Mouse (Mus musculus) liver, adult 2 months (tissue): ENCODE measurements at regions not wholly inside any gene's neighbourhood (a gene's known extent, or its start where the extent isn't known, plus 50 kb on each side); places are given as distances from the start of the nearest gene placed in this dataset.

Experiments used
- CTCF ChIP-seq: fragments of 200-500 bp; IDR thresholded peaks from 2 replicates; pipeline ENCODE4 v1.5.1; 2011; ENCODE audit warnings: low read depth, low read length, control low read depth
- POLR2A ChIP-seq: fragments of 200-500 bp; IDR thresholded peaks from 2 replicates; pipeline ENCODE4 v1.6.1; 2011; ENCODE audit warnings: low read length, control low read depth; ENCODE audit not compliant: insufficient read depth; ENCODE audit errors: extremely low read depth

- TF ChIP-seq CTCF: no peak
- TF ChIP-seq POLR2A: no peak
These were observed 341.6 kb downstream of the Pik3r1 start for GRCm38 (mm10) chr13:101426461-101426860.
